In the genomic region with DNA sequence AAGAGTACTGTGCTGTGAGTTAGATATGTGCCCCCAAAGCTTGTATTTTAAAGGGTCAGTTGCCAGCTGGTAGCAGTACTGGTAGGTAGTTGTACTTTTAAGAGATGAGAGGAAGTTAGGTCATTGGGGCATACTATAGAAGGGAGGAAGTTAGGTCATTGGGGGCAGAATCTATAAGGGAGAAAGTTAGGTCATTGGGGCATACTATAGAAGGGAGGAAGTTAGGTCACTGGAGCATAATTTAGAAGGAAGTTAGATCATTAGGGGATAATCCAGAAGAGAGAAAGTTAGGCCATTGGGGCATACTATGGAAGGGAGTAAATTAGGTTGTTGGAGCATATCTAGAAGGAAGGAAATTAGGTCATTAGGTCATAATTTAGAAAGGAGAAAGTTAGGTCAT, we compare ENCODE assay signal across 14 mouse cellular contexts.
"Had no signal": no experiment of that assay in that cellular context is flagged by ENCODE, and none has a peak within 500 bp of the region (broad histone marks: within the 10 kb centered on the region; RNA-seq: fewer than 3 reads in every experiment).

No protein-coding gene starts in this region.

- H3K4me3 ChIP-seq: liver, embryonic 12.5 days; midbrain, embryonic 10.5 days; midbrain, embryonic 12.5 days; midbrain, embryonic 15.5 days; neural tube, embryonic 12.5 days had no signal

- H3K4me2 ChIP-seq: liver, embryonic 12.5 days; lung, embryonic 14.5 days; midbrain, embryonic 12.5 days; midbrain, embryonic 15.5 days; neural tube, embryonic 12.5 days had no signal

- H3K9ac ChIP-seq: liver, embryonic 12.5 days; liver, embryonic 14.5 days; lung, embryonic 14.5 days; midbrain, embryonic 12.5 days; midbrain, embryonic 15.5 days; neural tube, embryonic 12.5 days had no signal

- H3K4me1 ChIP-seq: liver, embryonic 12.5 days; midbrain, embryonic 10.5 days; midbrain, embryonic 12.5 days; midbrain, embryonic 15.5 days; neural tube, embryonic 12.5 days had no signal

- H3K36me3 ChIP-seq: liver, embryonic 12.5 days; midbrain, embryonic 10.5 days; midbrain, embryonic 12.5 days; midbrain, embryonic 15.5 days; neural tube, embryonic 12.5 days had no signal

- H3K9me3 ChIP-seq: liver, embryonic 12.5 days; midbrain, embryonic 10.5 days; midbrain, embryonic 15.5 days; neural tube, embryonic 12.5 days had no signal

- DNase-seq: lung, adult 18-20 months; lung, embryonic 14.5 days; lung, postnatal 10 days; lung, postnatal 4 days; right cerebral cortex, postnatal 14 days; thymus, adult 18-20 months; thymus, postnatal 25 days; thymus, postnatal 4 days had no signal

- H3K27me3 ChIP-seq: liver, embryonic 12.5 days; midbrain, embryonic 12.5 days; midbrain, embryonic 15.5 days; neural tube, embryonic 12.5 days had no signal

- ATAC-seq: liver, embryonic 12.5 days; midbrain, embryonic 15.5 days had no signal

- H3K27ac ChIP-seq: liver, embryonic 12.5 days; liver, embryonic 14.5 days; midbrain, embryonic 10.5 days; midbrain, embryonic 12.5 days; midbrain, embryonic 15.5 days; neural tube, embryonic 12.5 days had no signal
